Mouse (Mus musculus) megakaryocyte, adult 5-6 weeks (primary cell): ENCODE measurements around the gene Megf9. TPM values are rescaled to one million over a fixed set of nuclear protein-coding genes. Genes with fewer than 3 reads are reported as not detected.

Source experiments
- ATAC-seq: 2 replicates; pipeline ENCODE4 v1.8.0; 2016; ENCODE audit warnings: mild to moderate bottlenecking, inconsistent platforms; ENCODE audit not compliant: poor library complexity, severe bottlenecking
- total RNA-seq, 2 experiments: library from RNA; stranded (forward) in 1 of 2; stranded (reverse) in 1 of 2; fragments of 153-499, 151-499 nt in 1 of 2; fragments of 221-1000, 200-1000 nt in 1 of 2; gene quantifications; 2 replicates each; pipeline versions ENCODE4 v1.2.3 to v1.2.4; 2015 to 2017

Megf9 gene
- total RNA-seq, 2 experiments from 2014 or later = 26.8 to 53.4 TPM

- ATAC-seq = peak; percentile 75
Measured at GRCm38 (mm10) chr4:70451750-70452149, 83.0 kb downstream of the Megf9 start.

- ATAC-seq = no peak
Measured at GRCm38 (mm10) chr4:70449668-70450067, 85.1 kb downstream of the Megf9 start.

- ATAC-seq = no peak
Measured at GRCm38 (mm10) chr4:70446774-70447173, 88.0 kb downstream of the Megf9 start.

GRCm38 (mm10) chr4:70420202-70420601 is 114.6 kb downstream of the Megf9 start:
- ATAC-seq = no peak

GRCm38 (mm10) chr4:70412126-70412525 is 122.7 kb downstream of the Megf9 start:
- ATAC-seq = no peak

- peak; percentile 99 for ATAC-seq
Measured at GRCm38 (mm10) chr4:70409994-70410721, 124.6 kb downstream of the Megf9 start, which contains the start of gene Cdk5rap2. Gene Cdk5rap2, minus strand, starts transcription at chr4:70410443.

- no peak for ATAC-seq
Measured at GRCm38 (mm10) chr4:70409456-70409855, 125.3 kb downstream of the Megf9 start.

GRCm38 (mm10) chr4:70402109-70402819 is 132.5 kb downstream of the Megf9 start:
- no peak for ATAC-seq

DNA sequence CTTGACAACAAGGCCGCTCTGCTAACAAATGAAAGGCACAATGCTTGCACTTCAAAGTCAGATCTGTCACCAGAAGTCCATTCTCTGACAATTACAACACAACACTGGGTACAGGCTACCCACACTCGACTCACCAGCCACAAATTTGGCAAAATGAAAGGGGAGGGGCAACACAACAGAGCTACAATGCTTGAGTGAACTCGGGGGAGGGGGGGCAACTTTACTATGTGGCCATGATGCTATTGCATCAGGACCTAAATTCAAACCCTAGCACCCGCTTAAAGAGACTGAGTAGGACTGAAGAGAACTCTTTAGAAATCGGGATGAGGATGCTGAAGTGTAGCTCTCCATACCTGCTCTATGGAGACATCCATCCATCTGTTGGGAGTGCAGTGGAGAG is 135.3 kb downstream of the Megf9 start:
- no peak for ATAC-seq

DNA sequence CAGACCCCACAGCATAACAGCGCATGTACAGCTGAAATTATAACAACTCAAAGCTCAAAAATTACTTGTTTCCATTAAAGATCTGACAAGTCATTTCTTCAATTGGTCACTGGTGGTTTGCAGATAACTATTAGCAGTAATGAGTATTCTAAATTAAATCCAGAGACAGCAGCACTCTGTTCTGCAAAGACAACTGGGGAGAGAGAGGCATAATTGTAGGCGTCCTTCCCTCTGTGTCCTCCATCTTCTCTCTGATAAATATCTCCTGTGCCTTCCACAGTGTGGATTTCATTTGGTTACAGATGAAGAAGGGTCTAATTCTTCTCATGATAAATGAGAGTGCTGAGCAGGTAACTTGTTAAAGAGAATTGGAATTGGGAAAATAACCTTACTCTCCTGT is 135.7 kb downstream of the Megf9 start:
- no peak for ATAC-seq

DNA sequence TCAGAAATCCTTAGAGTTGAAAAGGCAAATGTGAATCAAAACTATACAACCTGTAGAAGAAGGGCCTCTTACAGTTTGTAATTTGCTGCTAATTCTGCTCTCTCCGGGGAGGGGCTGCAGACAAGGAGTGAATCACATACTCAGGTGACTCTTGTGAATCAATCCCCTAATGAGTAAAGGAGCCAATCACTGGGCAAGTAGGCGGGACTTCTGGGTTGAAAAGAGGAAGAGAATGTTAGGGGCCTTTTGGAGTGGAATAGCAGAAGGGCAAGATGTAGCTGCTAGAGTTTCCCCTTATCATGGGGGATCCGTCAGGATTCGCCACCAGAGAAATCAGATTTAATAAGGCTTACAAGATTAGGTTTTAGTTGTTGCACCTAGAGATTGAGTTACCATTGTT is 136.7 kb downstream of the Megf9 start:
- ATAC-seq = no peak

DNA sequence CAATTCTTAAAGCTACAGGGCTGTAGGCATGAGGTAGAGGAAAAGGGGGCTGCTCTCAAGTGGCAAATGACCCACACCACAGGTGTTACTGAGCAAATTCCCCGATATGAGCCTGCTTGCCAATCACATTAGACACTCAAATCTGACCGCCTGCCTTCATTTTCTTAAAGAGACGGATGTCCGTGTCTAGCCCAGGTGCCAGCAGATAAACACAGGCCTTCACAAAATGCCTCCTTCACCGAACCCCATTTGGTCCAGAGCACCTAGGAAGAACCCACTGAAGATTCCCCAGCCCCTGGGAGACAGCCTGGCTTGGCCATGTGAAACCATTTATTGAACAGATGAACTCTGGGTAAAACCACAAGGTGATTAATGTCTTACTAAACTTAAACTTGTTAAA is 138.1 kb downstream of the Megf9 start:
- no peak for ATAC-seq

DNA sequence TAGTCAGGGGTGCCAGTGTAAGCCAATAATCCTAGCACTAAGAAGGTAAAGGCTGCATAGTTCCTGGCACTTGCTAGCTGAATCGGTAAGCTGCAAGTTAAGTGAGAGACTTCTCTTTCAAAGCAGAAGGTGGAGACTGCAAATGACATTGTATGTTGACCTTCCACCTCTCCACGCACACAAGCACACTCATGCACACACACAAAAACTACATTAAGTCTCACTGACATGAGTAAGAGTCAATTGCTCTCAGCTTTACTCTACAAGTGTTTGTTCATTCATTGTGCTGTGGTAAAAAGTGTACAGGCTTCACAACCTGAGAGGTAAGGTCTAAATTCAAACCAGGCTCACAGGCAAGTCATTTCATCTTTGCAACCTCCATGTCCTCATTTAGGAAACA is 140.1 kb downstream of the Megf9 start:
- no peak for ATAC-seq

- ATAC-seq = no peak
Measured at GRCm38 (mm10) chr4:70391760-70392372, 142.9 kb downstream of the Megf9 start.

GRCm38 (mm10) chr4:70391073-70391472 is 143.7 kb downstream of the Megf9 start:
- ATAC-seq = no peak

DNA sequence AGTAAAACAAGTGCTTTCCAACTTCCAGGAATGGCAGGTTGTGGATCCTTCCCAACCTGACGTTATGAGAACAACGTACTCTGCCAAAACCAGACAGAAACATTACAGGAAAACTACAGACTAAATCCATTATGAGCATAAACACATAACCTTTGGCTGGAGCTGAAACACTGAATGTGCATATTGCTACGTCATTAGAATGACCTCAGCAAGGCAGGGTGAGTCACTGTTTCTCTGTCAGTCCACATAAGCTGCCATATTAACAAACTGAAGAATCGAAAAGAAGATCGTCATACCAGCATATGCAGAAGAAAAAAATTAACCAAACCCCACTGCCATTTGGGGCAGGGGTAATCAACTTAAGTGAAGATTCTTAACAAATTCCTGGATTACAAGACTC is 148.6 kb downstream of the Megf9 start:
- no peak for ATAC-seq

DNA sequence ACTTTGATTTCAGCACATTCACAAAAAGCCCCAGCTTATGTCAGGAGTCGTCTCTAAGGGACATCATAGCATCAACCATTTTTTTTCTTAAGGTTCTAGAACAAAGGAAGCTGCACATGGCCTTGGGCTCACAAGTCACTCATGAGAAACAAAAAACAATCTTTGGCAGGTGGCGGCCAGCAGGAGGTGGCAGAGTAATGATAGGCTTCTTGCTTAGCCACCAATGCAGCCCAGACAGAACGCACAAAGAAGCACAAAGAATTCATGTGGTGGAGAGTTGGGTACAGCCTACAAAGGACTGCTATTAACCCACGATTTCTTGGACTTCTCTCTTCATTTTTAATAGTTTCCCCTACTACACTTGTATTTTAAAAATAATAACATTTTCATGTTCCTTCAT is 157.4 kb downstream of the Megf9 start:
- ATAC-seq = no peak

Other genes with a start within 250 kb of the Megf9 start
- gene Cdk5rap2, start 124.6 kb downstream of the Megf9 start, total RNA-seq (2015) = 10.9 and 11.4 TPM in 2 replicates
- gene Cdk5rap2, start 124.6 kb downstream of the Megf9 start, total RNA-seq (2017) = 25.9 and 26.3 TPM in 2 replicates